Mouse (Mus musculus): Measurements from ENCODE around the gene Ly6c2.
"Not testable (repeated sequence)": the region's sequence is repeated elsewhere in the genome, so short reads cannot be mapped to it uniquely, and the experiment has no call there.

- peak; percentile 66 for TF ChIP-seq CTCF (IDR thresholded peaks at IDR 0.05; ENCODE audit: low read depth)
- TF ChIP-seq EP300 (optimal IDR thresholded peaks at IDR 0.05), result not testable (repeated sequence)
Observed at GRCm38 (mm10) chr15:75118742-75119141, 7.0 kb upstream of the Ly6c2 start.

Data from stomach, postnatal 0 days (tissue).